8 mouse cellular contexts compared by ENCODE assay signal in genomic region chr1:171478968-171479367, GRCm38 (mm10). TPM values are rescaled to one million over a fixed set of nuclear protein-coding genes. Genes with fewer than 3 reads are reported as not detected.
A peak's percentile ranks its signal among the peaks of the same experiment; 100 is the strongest.
DNase-seq lines count a peak whose midpoint lies in the region; ATAC-seq and TF ChIP-seq lines count a peak whose summit lies in the region.

No protein-coding gene starts in this region.

- WGBS in lung, embryonic 14.5 days, result 36% methylated on average over 2 of the region's 2 CpGs

- no peak overlapping the region for H3K4me3 ChIP-seq in lung, embryonic 14.5 days (ENCODE audit: low read depth, low read length)

- H3K9me3 ChIP-seq in lung, embryonic 14.5 days (ENCODE audit: low read depth, low read length), result peaks cover 4% of the 10 kb centered on the region; the same call in 1 of the 2 replicates

- H3K9ac ChIP-seq in lung, embryonic 14.5 days, result no peak overlapping the region

- H3K27ac ChIP-seq in lung, embryonic 14.5 days (ENCODE audit: low read depth), result no peak overlapping the region

- no peaks in the 10 kb centered on the region for H3K27me3 ChIP-seq in lung, embryonic 14.5 days (ENCODE audit: insufficient read depth, low read length)

- no peak overlapping the region for H3K4me2 ChIP-seq in lung, embryonic 14.5 days

- TF ChIP-seq CTCF in lung, embryonic 14.5 days (IDR thresholded peaks at IDR 0.05; ENCODE audit: low read depth), result peak; percentile 84

- DNase-seq in CD4-positive, CD25-positive, alpha-beta regulatory T cell, adult 2 months (ENCODE audit: low read depth, low spot score), result peak; percentile 76
- peak; percentile 76 for DNase-seq in ZHBTc4 (ENCODE audit: low read depth, low spot score)
- DNase-seq in cerebellum, postnatal 4 days (ENCODE audit: low spot score in 2 of 2), result peak; percentile 59 to 63
- DNase-seq in kidney, postnatal 4 days, result peak; percentile 85 to 86
- DNase-seq in lung, embryonic 14.5 days, result peak; percentile 84
- DNase-seq in retina, embryonic 14.5 days (ENCODE audit: low spot score), result peak; percentile 72
- peak; percentile 80 for DNase-seq in thymus, postnatal 4 days

- H3K4me1 ChIP-seq in lung, embryonic 14.5 days (ENCODE audit: insufficient read depth), result 0 out of 2 replicates have a peak, but pooled peaks cover 2% of the 10 kb centered on the region

- ATAC-seq in granulocyte monocyte progenitor cell, adult 5-6 weeks (replicated peaks; ENCODE audit: poor library complexity, severe bottlenecking), result peak; percentile 74
- peak; percentile 29; the same call in 1 of the 2 replicates for ATAC-seq in lung, embryonic 14.5 days (ENCODE audit: insufficient read depth)

- H3K36me3 ChIP-seq in lung, embryonic 14.5 days (ENCODE audit: insufficient read depth), result no peaks in the 10 kb centered on the region

RNA-seq across cellular contexts. Expression of gene Alyref2, which starts 24.3 kb away (rescaled TPM):
- total RNA-seq in granulocyte monocyte progenitor cell, adult 5-6 weeks (2014; fragmentation: Nextera tagmentation), result 3.2 and 4.7 TPM in 2 replicates
- 6.4 and 13.2 TPM in 2 replicates for total RNA-seq in granulocyte monocyte progenitor cell, adult 5-6 weeks (2017)
- 10.1 and 11.0 TPM in 2 replicates for polyA plus RNA-seq in lung, embryonic 14.5 days (2014; fragmentation: Nextera tagmentation; extraction: Ambion mirVana)

RNA-seq across cellular contexts. Expression of gene F11r, which starts 41.6 kb away (rescaled TPM):
- total RNA-seq in granulocyte monocyte progenitor cell, adult 5-6 weeks (2014; fragmentation: Nextera tagmentation), result not detected in 2 replicates
- total RNA-seq in granulocyte monocyte progenitor cell, adult 5-6 weeks (2017), result 5.8 TPM in 1 of 2 replicates, not detected in the other
- polyA plus RNA-seq in lung, embryonic 14.5 days (2014; fragmentation: Nextera tagmentation; extraction: Ambion mirVana), result 83.6 and 91.3 TPM in 2 replicates

RNA-seq across cellular contexts. Expression of gene Itln1, which starts 56.1 kb away (rescaled TPM):
- total RNA-seq in granulocyte monocyte progenitor cell, adult 5-6 weeks (2014; fragmentation: Nextera tagmentation), result not detected in 2 replicates
- total RNA-seq in granulocyte monocyte progenitor cell, adult 5-6 weeks (2017), result not detected in 2 replicates
- polyA plus RNA-seq in lung, embryonic 14.5 days (2014; fragmentation: Nextera tagmentation; extraction: Ambion mirVana), result not detected in 2 replicates
